Mouse (Mus musculus): ENCODE data around the gene Slc24a4.

DNA sequence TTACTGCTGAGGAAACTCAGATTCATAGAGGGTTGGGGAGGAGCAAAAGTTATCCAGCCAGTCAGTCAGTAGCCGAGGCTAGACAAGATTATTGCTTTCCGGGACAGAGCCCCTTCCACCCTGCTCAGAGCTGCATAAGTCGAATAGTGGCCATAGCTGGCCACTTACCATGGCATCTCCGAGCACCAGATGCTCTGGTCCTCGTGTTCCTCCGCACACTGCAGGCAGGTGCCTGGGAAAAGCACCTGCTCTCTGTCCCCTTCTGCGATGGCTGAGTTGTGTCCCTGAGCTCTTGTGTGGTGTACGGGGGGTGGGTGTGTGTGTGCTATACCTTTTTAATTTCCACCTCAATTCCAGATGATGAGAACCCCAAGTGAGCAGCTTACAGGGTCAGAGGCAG lies 167.1 kb downstream of the Slc24a4 start:
- no peak for TF ChIP-seq CTCF (IDR thresholded peaks at IDR 0.05; ENCODE audit: low read depth, low read length)
- TF ChIP-seq POLR2A (IDR thresholded peaks at IDR 0.05; ENCODE audit: extremely low read depth, insufficient read depth, low read length) = no peak
